Mouse (Mus musculus): Measurements from ENCODE around the gene Slc44a4.
A peak's percentile ranks its signal among the peaks of the same experiment; 100 is the strongest.

Gene Slc44a4

DNA sequence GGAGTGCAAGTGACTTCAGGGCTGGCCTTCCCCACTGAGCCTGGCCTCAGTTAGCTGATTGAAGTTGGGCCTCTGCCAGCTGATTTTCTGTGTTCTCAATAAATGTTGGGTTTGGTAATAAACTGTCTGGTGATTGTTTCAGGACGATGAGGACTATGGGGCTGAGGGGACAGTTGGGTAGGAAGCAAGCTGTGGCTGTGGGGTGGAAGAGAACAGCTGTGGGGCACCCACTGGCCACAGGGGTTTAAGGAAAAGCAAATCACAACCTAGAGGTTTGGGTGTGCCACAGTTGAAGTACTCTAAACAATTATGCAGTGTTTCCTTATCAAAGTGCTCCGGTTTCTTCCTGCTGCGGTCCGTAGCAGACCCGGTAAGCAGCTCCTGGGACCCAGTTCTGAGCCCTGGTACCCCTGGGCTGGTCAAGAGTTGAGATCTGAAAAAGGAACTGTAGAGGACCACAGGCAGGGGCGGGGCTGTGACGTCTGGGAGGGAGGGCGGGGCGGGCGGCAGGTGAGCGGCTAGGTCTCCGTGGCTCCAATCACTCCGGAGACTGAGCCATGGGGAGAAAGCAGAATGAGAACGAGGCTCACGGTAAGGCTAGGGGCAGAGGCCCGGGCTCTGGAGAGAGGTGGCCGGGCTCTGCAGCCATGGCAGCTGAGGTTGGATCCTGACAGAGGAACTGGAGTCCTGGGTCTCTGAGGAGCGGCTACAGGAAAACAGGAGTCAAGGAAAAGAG is at the start of gene Slc44a4:
Gene Slc44a4, plus strand, starts transcription at position 537 of the 736 bp plus-strand sequence.
- no peak for DNase-seq (ENCODE audit: low spot score in 2 of 2)

DNA sequence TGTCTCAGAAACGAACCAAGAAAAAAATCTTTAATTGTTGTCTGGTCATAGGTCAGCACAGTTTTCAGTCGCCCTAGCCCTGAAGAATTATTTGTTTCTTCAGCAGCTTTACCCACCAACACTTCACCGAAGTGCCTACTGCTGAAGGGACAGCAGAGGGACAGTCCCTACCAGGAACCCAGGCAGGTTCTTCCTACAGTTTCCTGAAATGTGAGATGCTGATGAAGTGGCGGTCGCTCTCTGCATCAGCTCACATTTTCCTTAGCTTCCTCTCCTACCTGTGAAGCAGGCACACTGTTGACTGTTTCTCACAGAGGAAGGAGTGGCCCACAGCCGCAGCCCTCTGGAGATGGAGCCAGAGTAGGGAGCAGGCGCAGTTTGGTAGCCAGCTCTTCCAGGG is 48.3 kb upstream of the Slc44a4 start:
- no peak for DNase-seq (ENCODE audit: low spot score in 2 of 2)

DNA sequence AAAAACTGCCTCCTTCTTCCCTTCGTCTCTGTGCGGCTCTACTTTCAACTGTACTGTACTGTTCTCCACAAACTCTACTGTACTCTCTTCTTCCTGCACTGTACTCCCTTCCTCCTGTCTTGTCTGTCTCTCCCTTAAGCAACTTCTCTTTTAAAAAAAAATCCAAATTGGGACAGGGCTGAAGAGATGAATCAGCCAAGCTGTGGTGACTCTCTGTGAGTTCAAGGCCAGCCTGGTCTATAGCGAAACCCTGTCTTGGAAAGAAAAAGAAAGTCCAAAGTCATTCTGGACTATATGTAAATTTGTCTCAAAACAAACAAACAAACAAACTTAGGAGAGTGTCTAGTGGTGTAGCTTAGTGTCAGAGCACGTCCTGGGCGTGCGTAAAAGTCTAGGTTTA is 39.9 kb upstream of the Slc44a4 start:
- DNase-seq (ENCODE audit: low spot score in 2 of 2) = no peak

DNA sequence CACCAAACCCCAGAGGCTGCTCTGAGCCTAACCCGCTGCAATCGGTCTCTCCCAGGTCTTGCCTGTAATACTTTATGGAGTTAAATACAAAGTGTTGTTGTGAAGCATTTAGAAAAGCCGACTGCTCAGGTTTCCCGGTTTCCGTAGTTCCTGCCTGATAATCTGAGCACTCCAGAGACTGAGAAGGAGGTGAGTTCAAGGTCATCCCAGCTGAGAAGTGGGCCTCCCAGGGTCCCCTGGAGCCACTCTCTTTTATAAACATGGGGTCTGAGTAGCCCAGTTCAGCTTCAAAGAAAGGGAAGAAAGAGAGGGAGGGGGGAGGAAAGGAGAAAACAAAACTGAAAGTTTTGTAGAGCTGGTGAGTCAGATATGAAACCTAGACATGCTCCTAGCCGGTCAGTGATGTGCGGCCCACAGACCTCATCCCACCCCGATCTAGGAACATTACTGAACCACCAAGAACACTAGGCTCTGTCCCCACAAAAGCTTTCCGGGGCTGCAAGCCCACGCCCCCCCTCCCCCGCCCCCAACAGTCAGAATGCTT is 34.9 kb upstream of the Slc44a4 start, which contains the start of gene Zbtb12:
Gene Zbtb12, plus strand, starts transcription at position 148 of the 544 bp plus-strand sequence.
- DNase-seq (ENCODE audit: low spot score in 2 of 2) = no peak

DNA sequence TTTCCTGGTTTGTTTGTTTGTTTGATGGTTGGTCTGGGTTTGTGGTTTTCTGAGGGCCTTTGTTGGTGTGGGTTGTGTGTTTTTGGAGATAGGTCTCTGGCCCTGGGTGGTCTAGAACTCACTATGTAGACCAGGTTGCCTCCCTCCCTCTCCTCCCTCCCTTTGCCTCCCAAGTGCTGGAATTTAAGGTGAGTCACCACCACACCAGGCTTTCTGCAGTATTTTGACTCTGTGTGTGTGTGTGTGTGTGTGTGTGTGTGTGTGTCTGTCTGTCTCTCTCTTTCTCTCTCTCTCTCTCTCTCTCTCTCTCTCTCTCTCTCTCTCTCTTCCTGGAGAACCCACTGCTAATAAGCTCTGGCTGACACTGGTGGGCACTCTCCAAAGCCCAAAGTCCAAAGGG is 33.1 kb upstream of the Slc44a4 start:
- DNase-seq (ENCODE audit: low spot score in 2 of 2) = no peak

DNA sequence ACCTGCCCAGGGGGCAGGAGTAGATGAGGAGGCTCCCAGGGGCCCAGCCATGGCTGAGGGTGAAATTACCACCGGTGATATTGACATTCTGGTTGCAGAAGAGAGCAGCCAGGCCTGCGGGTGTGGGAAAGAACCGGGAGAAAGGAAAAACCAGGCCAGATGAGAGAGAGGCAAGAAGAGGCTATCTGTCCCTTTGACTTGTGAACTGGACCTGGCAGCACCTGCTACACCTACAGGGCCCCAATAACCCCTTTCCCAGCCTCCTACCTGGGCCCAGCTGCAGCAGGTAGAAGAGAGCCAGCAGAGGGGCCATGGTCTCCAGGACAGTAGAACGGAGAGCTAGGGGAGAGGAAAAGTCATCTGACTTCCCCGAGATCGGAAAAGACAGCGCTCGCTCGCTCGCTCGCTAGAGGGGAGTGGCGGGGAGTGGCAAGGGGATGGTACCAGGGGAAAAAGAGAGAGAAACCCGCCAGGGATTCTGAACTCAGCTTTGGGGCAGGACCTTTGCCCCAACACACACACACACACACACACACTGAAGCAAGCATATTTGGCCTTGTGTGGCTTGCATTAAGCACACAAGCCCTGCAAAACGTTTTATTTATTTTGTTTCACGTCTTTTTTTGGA is 32.5 kb upstream of the Slc44a4 start, which contains the start of gene Gm20547:
Gene Gm20547, minus strand, starts transcription at position 360 of the 628 bp plus-strand sequence.
- DNase-seq (ENCODE audit: low spot score in 2 of 2) = no peak

DNA sequence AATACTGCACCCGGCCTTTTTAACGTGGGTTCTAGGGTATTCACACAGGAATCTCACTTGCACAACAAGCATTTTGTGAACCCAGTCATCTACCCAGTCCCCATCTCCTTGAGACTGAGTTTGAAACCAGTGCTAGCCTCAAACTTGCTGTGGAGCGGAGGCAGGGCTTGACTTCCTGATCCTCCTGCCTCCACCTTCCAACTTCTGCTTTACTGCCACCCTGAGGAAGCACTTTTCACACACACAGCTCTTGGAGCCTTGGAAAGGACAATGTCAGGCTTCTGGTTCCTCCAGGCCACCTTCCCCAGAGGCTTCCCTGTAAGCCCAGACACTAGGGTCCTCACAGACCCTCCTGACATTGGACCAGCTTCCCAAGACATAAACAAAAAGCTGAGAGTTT is 30.9 kb upstream of the Slc44a4 start:
- no peak for DNase-seq (ENCODE audit: low spot score in 2 of 2)

DNA sequence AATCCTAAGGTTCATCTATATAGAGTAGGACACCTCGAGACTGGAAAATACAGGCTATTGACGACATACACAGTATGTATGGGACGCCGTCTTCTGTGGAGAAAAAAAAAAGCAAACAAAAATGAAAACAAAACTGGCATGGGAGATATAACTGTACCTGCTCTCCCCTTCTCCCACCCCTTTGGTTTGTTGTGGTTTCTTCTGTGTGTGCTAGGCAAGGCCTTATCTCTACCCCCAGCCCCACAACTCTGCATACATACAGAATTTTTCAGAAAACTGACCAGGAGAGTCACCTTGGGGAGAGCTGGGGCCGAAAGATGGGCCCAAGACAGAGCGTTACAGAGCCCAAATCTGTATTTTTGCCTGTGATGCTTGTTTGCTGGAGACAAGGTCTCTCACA is 29.6 kb upstream of the Slc44a4 start:
- DNase-seq (ENCODE audit: low spot score in 2 of 2) = no peak

DNA sequence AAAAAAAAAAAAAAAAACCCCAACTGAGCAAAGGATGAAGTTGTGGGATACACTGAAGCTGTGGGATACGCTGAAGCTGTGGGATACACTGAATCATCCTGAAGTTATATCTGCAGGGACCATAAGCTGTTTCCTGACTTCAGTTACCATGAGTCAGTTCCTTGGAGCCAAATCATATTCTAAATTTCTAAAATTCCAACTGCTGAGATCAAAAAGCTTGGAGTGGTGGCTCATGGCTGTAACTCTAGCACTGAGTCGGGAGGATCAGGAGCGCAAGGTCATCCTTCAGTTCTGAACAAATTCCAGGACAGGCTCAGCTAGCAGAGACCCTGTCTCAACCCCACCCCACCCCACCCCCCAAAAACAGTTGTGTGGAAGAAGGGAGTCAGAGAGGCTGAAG is 28.7 kb upstream of the Slc44a4 start:
- DNase-seq (ENCODE audit: low spot score in 2 of 2) = no peak

DNA sequence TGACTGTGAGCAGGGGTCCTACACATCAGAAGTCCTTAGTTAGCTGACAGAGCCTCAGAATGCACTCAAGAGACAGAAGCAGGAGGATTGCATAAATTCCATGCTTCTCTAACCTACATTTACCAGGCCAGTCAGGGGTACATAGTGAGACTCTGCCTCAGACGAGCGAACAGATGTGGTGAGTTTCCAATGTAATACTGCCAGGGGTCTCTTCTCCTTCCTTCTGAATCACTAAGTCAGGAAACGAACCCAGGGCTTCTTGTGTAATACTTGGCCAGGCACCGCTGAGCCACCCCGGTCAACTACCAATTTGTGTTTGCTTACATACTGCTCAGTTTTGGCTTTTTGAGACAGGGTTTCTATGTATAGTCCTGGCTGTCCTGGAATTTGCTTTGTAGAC is 26.3 kb upstream of the Slc44a4 start:
- no peak for DNase-seq (ENCODE audit: low spot score in 2 of 2)

DNA sequence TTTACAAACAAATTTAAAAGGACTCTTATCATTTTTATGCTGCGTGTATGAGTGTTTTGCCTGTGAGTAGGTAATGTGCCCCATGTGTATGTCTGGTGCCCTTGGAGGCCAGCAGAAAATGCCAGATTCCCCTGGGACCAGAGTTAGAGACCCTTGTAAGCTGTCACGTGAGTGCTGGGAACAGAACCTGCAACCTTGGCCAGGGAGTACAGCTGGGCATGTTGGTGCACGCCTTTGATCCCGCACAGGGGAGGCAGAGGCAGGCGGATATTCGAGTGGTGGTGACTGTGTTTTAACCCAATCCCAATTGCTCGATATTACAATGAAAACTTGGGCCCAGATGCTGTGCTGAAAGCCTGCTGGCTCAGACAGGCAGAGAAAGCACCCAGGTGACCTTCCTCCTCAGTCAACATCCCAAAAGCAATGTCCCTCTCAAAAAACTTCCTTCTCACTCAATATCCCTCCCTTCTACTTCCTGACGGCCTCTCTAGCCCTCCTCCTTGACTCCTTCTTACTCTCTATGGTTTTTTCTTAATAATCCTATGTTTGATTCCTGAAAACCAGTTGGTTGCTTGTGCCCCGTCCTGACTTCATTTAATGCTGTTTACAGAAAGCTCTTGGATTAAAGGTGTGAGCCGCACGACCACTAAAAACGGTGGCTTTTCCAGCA is 24.1 kb upstream of the Slc44a4 start:
- no peak for DNase-seq (ENCODE audit: low spot score in 2 of 2)

DNA sequence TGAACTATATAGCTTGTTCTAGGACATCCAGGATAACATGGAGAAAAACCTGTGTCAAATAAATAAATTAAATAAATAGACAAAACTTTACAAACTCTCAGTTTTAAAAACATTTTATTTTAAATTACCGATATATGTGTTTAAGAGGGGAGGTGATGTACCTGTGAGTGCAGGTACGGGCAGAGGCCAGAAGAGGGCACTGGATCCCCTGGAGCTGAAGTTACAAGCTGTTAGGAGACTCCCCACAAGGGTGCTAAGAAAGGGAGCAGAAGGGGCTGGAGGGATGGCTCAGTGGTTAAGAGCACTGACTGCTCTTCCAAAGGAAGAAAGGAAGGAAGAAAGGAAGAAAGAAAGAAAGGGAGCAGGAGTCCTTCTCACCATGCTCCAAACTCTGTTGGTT is 22.9 kb upstream of the Slc44a4 start:
- DNase-seq (ENCODE audit: low spot score in 2 of 2) = no peak

DNA sequence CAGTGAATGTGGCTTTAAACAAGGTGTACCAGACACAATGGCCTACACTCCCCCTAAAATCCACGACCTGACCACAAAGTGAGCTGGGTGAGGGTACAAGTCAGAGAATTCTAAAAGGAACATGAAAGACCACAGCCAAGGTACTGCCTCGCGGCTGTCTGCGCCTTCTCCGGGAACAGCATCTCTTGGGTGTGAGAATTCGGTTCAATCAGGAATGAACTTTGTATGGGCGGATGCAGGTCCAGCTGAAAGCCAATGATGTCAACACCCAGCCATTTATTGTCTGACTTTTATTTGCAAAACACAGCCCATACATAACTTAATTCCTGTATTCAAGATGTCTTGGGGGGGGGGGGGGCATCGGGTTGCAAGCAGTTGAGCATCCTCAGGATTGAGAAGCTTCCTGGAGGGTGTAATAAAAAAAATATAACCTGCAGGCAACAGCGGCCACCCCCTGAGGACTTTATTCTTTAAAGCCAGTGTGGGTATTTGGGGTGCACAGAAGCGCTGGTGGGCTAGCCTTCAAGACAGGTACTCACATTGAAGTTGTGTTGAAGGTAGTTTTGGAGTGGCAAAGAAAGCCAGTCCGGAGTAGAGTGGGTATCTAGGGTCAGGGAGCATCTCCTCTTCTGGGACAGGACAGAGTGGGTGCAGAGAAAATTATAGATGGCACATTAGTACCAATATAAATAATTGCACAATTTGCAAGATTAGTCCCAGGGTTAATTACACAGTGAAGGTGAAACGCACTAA is 21.0 kb upstream of the Slc44a4 start:
- no peak for DNase-seq (ENCODE audit: low spot score in 2 of 2)

DNA sequence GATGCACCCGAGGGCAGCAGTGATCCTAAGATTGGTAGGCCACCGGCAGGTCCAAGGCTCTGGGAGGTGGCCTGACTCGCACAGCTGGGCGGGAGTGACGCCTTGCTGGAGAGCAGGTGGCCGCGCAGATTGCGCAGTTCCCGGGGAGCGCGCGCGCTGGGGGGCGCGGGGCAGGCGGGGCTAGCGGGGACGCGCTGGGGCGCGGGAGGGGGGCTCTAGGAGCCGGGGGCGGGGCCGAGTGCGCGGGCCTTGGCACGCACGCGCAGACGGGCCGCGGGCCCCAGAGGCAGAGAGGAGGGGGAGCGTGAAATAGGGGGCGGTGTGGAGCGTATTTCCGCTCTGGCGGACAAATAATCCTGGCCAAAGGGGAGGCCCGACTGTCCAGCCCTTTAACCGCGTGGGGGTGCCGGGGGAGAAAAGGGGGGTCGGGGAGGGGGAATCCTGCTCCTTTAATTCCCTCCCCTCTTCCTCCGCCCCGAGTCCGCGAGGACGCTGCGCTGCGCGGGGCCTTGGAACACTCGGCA is 20.1 kb upstream of the Slc44a4 start:
- peak; percentile 94 to 95 for DNase-seq (ENCODE audit: low spot score in 2 of 2)

DNA sequence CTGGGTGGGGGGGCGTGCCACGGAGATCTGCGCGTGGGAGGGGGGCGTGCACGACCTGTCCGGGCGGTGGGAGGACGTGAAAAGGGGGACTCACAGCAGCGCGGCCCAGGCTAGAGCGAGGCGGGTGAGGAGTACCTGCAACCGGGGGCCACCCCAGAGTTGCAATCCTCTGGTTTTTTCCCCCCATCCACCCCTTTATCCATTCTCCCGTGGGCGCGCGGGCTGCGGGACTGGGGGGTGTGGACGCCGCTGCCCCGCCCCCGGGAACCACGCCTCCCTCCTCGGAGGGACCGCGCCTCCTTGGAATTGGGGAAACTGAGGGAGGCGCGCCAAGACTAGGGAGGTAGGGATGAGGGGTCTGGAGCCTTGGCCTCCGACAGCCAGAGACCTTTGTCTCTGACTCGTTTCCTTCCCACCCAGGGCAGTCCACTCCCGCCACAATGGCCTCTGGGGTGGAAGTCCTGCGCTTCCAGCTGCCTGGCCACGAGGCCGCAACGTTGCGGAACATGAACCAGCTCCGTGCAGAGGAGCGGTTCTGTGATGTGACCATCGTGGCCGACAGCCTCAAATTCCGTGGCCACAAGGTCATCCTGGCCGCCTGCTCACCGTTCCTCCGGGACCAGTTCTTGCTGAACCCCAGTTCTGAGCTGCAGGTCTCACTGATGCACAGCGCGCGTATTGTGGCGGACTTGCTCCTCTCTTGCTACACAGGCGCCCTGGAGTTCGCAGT is 19.3 kb upstream of the Slc44a4 start:
- DNase-seq (ENCODE audit: low spot score in 2 of 2) = peak; percentile 61 to 69

DNA sequence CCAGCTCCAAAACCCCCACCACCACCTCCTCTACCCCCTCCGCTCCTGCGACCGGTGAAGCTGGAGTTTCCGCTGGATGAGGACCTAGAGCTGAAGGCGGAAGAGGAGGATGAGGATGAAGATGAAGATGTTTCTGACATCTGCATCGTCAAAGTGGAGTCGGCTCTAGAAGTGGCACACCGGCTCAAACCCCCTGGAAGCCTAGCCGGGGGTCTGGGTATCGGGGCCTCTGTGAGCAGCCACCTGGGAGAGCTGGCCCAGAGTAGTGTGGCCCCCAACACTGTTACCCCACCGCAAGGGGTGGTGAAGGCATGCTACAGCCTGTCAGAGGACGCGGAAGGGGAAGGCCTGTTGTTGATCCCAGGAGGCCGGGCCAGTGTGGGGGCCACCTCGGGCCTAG is 18.5 kb upstream of the Slc44a4 start:
- DNase-seq (ENCODE audit: low spot score in 2 of 2) = peak in 1 of 2 experiments; percentile 45

DNA sequence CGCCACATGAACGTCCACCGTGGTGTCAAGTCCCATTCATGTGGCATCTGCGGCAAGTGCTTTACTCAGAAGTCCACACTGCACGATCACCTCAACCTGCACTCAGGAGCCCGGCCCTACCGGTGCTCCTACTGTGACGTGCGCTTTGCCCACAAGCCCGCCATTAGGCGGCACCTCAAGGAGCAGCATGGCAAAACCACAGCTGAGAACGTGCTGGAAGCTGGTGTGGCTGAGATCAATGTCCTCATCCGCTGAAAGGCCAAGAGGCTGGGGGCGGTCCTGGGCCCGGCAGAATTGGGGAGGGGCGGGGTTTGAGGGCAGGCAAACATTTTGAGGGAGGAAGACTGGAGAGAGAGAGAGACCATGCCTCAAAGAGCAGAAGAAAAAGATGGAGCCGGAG is 17.9 kb upstream of the Slc44a4 start:
- peak in 1 of 2 experiments; percentile 39 for DNase-seq (ENCODE audit: low spot score in 2 of 2)

DNA sequence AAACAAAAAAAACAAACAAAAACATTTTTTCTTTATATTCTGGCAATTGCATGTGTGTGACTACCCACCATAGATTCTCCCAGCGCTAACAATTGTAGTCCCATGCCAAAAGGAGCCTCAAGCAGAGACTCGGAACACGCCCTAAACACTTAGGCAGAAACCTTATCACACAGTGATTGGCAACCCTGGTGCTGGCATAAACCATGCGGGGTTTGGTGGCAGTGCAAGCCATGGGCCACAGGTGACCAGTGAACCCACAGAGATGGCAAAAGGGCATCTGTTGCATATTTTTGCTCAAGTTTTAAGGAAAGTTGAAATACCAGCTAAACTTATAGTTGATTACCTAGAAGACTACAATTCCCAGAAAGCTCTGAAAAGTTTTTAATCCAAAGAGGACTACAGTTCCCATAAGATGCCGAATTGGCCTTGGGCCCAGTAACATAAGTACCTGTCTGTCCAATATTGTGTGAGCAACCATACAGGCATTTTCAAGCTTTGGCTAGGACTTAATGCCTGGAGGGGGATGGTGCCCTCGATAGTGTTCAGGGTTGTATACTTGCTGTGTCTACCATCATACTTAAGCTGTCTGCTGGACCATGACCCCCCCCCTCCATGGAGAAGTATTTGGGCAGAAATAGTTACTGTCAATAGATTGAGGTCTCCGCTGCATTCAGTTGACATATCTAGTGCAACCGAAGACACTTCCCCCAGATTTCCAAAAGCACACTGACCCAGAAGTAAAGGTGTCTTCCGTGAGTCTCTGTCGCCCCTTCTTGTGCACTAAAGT is 16.7 kb upstream of the Slc44a4 start:
- peak; percentile 77 to 85 for DNase-seq (ENCODE audit: low spot score in 2 of 2)

DNA sequence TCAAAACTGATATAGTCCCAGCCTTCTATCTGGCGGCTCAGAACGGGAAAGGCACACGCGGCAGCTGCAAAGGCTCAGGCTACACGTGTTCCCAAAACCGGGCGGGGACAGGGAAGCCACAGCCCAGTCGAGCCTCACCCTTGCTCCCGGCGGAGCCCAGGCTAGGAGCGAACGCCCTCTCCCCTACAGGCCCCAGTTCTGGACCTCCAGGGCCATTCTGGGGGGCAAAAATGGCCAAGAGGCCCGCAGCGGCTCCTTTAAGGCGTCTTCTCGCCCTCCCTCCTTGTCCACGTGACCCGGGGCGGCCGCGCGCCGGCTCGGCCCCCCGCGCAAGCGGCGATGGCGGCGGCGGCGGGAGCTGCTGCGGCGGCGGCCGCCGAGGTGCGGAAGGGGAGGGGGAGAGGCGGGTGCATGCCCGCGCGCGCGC is 16.1 kb upstream of the Slc44a4 start, which contains the start of the genes C2 and Ehmt2:
Gene C2, minus strand, starts transcription at position 106 of the 427 bp plus-strand sequence.
Gene Ehmt2, plus strand, starts transcription at position 310 of the 427 bp plus-strand sequence.
- DNase-seq (ENCODE audit: low spot score in 2 of 2) = peak; percentile 89 to 90

DNA sequence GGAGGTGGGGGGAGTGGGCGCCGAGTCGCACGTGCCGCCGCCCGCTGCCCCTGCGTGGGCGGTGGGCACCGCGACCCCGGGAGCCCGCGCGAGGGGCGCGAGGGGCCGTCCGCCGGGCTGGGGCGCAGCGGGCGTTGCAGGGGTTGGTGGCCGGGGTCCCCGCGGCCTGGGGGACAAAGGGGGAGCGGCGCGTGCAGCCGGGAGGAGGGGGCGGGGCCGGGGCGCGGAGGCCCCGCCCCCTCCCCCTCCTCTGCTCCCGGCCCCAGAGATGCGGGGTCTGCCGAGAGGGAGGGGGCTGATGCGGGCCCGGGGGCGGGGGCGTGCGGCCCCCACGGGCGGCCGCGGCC is 15.6 kb upstream of the Slc44a4 start:
- DNase-seq (ENCODE audit: low spot score in 2 of 2) = no peak

All from right cerebral cortex, postnatal 10 days (tissue).